Mouse (Mus musculus): ENCODE data around the gene Yipf3.

Gene Yipf3

GRCm38 (mm10) chr17:46254106-46254505 lies 6.2 kb downstream of the Yipf3 start:
- DNase-seq (ENCODE audit: low read depth in 2 of 2, low spot score in 2 of 2): peak; percentile 20 to 25

DNA sequence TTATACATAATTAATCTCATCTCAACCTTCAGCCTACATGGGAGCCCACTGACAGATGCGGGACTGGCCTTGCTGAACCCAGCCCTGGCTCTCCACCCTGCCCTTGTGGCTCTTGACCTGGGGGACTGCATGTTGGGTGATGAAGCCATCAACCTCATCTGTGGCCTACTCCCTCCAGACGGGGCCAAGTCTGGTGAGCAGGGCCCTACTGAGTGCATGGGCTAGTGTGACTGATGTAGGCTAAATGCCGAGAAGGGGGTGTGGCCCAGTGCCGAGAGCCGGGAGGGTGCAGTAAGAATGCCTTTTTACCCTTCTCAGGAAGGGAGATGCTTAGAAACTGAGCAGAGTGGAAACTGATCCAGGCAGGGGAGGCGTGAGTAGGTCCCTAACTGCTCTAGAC lies 7.3 kb downstream of the Yipf3 start:
- no peak for DNase-seq (ENCODE audit: low read depth in 2 of 2, low spot score in 2 of 2)

DNA sequence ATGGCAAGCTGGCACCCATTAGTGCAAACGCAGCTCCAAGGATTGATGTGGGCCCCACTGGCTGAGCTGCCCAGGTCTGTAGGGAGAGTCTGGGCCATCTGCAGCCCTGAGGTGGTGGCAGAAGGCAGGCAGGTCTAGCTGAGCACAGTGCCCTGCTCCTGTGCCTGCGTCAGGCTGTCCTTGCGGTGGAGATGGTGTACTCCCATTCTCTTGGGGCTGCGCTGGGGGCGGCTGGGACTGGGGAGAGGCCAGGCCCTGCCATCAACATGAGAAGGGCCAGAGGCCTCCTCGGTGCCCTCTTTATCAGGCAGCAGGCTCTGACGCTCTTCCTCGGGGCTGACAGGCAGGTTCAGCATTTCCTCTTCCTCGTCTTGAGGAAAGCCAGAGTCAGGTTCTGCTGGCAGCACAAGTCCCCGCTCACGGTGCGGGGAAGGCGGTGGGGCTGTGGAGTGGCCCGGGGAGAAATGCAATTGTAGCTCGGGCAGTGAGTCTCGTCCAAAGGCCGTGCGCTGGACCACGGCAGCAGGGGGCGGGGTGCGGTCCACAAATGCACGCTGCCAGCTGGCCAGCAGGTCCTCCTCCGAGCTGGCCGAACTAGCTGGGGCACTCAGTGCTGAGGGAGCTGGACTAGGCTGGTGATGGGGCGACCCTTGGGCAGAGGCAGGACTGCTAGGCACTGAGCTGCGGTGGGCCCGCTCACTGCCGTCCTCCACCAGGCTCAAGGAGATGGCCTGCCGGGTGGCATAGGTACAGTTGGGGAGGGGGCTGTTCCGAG lies 10.6 kb downstream of the Yipf3 start:
- no peak for DNase-seq (ENCODE audit: low read depth in 2 of 2, low spot score in 2 of 2)

DNA sequence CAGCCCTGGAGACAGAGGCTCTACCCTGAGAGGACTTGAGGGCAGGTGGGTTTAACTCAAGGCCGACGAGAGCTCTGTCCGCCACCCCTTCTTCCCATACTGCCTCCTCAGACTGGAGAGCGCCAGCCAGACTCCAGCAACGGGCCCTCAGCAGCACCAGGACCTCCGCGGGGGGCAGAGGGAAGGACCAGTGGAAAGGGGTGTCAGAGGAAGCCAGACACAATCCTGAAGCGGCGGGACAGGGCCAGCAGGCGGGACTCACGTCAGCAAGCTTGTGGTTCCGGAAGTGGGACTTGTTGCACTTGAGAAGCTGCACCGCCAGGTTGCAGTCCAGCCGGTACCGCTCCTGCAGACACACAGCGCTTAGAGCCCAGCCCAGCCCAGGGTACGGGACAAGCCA lies 11.8 kb downstream of the Yipf3 start:
- no peak for DNase-seq (ENCODE audit: low read depth in 2 of 2, low spot score in 2 of 2)

GRCm38 (mm10) chr17:46262201-46262694 lies 14.4 kb downstream of the Yipf3 start:
- DNase-seq (ENCODE audit: low read depth in 2 of 2, low spot score in 2 of 2): no peak

DNA sequence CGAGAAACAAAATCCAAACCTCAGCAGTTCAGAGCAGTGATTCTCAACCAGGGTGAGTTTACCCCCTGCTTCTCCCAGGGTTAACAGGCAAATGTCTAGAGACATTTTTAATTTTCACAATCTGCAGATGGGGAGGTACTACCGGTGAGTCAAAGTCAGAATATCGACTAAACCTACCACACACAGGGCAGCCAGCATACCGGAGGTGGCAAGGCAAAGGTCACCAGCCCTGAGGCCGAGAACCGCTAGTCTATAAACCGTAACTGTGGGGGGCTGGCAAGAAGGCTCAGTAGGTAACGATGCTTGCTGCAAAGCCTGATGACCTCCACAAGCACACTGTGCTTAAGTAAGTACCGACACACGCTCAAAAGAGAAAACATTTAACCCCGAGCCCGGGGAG lies 17.6 kb downstream of the Yipf3 start:
- no peak for DNase-seq (ENCODE audit: low read depth in 2 of 2, low spot score in 2 of 2)

GRCm38 (mm10) chr17:46265918-46266618 lies 18.2 kb downstream of the Yipf3 start:
- peak; percentile 63 to 70 for DNase-seq (ENCODE audit: low read depth in 2 of 2, low spot score in 2 of 2)

- no peak for DNase-seq (ENCODE audit: low read depth in 2 of 2, low spot score in 2 of 2)
Measured at GRCm38 (mm10) chr17:46266986-46267385, 19.1 kb downstream of the Yipf3 start.

GRCm38 (mm10) chr17:46267511-46267910 lies 19.6 kb downstream of the Yipf3 start:
- DNase-seq (ENCODE audit: low read depth in 2 of 2, low spot score in 2 of 2): no peak

DNA sequence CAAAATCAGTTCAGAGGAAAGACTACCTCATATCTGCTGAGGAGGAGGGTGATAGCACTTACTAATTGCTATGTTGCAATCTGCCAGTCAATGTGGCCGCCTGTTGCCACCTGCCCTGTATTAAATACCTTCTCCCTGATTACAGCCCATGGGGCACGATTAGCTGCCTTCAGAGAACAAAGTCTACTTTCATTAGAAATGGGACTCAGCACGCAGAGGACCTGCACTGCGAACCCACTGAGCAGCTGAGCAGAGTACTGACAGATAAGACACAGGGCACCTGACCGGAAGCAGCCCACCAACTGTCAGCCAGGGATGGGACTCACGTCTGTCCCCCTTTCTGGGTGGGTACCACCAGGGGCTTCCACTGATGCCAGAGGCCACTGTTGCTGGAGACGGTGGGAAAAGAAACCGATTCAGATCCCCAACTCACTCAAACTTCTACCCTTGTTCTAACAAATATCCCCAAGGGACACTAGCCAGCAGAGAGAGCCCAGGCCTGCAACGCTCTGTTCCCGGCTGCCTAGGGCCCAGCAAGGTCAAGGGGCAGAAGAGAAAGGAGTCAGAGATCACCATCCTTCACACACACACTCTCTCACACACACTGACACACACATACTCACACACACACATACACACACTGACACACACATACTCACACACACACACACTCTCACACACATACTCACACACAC lies 20.3 kb downstream of the Yipf3 start:
- no peak for DNase-seq (ENCODE audit: low read depth in 2 of 2, low spot score in 2 of 2)

- no peak for DNase-seq (ENCODE audit: low read depth in 2 of 2, low spot score in 2 of 2)
Measured at GRCm38 (mm10) chr17:46269771-46270534, 22.1 kb downstream of the Yipf3 start.

- no peak for DNase-seq (ENCODE audit: low read depth in 2 of 2, low spot score in 2 of 2)
Measured at GRCm38 (mm10) chr17:46272058-46272457, 24.2 kb downstream of the Yipf3 start.

- DNase-seq (ENCODE audit: low read depth in 2 of 2, low spot score in 2 of 2): no peak
Measured at GRCm38 (mm10) chr17:46272675-46273074, 24.8 kb downstream of the Yipf3 start.

GRCm38 (mm10) chr17:46273803-46274236 lies 25.9 kb downstream of the Yipf3 start:
- no peak for DNase-seq (ENCODE audit: low read depth in 2 of 2, low spot score in 2 of 2)

GRCm38 (mm10) chr17:46274465-46274864 lies 26.6 kb downstream of the Yipf3 start:
- no peak for DNase-seq (ENCODE audit: low read depth in 2 of 2, low spot score in 2 of 2)

- no peak for DNase-seq (ENCODE audit: low read depth in 2 of 2, low spot score in 2 of 2)
Measured at GRCm38 (mm10) chr17:46275034-46275433, 27.2 kb downstream of the Yipf3 start.

GRCm38 (mm10) chr17:46275506-46275905 lies 27.6 kb downstream of the Yipf3 start:
- DNase-seq (ENCODE audit: low read depth in 2 of 2, low spot score in 2 of 2): no peak

- no peak for DNase-seq (ENCODE audit: low read depth in 2 of 2, low spot score in 2 of 2)
Measured at GRCm38 (mm10) chr17:46277586-46277985, 29.7 kb downstream of the Yipf3 start.

- DNase-seq (ENCODE audit: low read depth in 2 of 2, low spot score in 2 of 2): no peak
Measured at GRCm38 (mm10) chr17:46278011-46278765, 30.3 kb downstream of the Yipf3 start.

GRCm38 (mm10) chr17:46282483-46283123 lies 34.7 kb downstream of the Yipf3 start, which contains the start of gene Tjap1:
Tjap1 (minus strand) TSS chr17:46283026.
- peak; percentile 60 to 70 for DNase-seq (ENCODE audit: low read depth in 2 of 2, low spot score in 2 of 2)
